Mouse (Mus musculus): ENCODE data around the gene Aff4.

DNA sequence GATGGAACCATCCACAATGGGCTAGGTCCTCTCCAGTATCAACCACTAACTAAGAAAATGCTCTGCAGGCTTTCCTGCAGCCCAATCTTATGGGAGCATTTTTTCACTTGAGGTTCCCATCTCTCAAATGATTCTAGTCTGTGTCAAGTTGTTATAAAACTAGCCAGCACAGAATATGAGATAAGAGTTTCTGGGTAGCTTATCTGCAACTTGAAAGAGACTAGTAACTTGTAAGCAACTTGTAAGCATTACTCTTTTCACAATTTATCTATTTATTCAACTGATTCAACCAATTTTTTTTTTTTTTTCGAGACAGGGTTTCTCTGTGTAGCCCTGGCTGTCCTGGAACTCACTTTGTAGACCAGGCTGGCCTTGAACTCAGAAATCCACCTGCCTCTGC, 53.0 kb downstream of the Aff4 start:
- TF ChIP-seq CTCF (conservative IDR thresholded peaks at IDR 0.05 in 1 of 2, IDR thresholded peaks at IDR 0.05 in 1 of 2; ENCODE audit: low read depth in 2 of 2, low read length in 2 of 2) (no peak), KAT2A (IDR thresholded peaks at IDR 0.05; ENCODE audit: insufficient replicate concordance, low read length) (no peak), POLR2A (IDR thresholded peaks at IDR 0.05; ENCODE audit: low read depth, low read length) (no peak), ZKSCAN1 (IDR thresholded peaks at IDR 0.05; ENCODE audit: borderline replicate concordance, low read depth, low read length) (no peak), NRF1 (IDR thresholded peaks at IDR 0.05; ENCODE audit: low read depth, low read length) (no peak), MEF2A (IDR thresholded peaks at IDR 0.05; ENCODE audit: borderline replicate concordance, low read depth, low read length) (no peak), EP300 (IDR thresholded peaks at IDR 0.05; ENCODE audit: low read length) (no peak), ZC3H11A (IDR thresholded peaks at IDR 0.05; ENCODE audit: low read depth, low read length) (no peak), JUND (conservative IDR thresholded peaks at IDR 0.05; ENCODE audit: low read depth, low read length) (no peak), POLR2AphosphoS2 (IDR thresholded peaks at IDR 0.05; ENCODE audit: low read depth, low read length) (no peak)
